Mouse (Mus musculus) liver, embryonic 11.5 days (tissue): ENCODE data around the gene Gm43517. TPM values are rescaled to one million over a fixed set of nuclear protein-coding genes. Genes with fewer than 3 reads are reported as not detected.
A peak's percentile ranks its signal among the peaks of the same experiment; 100 is the strongest.

Source experiments
- ATAC-seq: fragments of 200-750 bp; cut with Nextera tagmentation; replicated peaks from 2 replicates; pipeline ENCODE4 v1.8.0; 2017; ENCODE audit warnings: moderate number of reproducible peaks, mild to moderate bottlenecking, moderate TSS enrichment, moderate library complexity; ENCODE audit not compliant: low FRiP score
- DNase-seq: peaks from one replicate; pipeline ENCODE4 v3.0.0-alpha.2; 2017; ENCODE audit warnings: low spot score
- H3K27ac ChIP-seq: fragments of 300-500 bp; sonication (generic); 2 replicates; pipeline ENCODE4 v1.5.1; 2014; ENCODE audit warnings: mild to moderate bottlenecking, low read depth, low read length, control low read depth
- H3K27me3 ChIP-seq: fragments of 300-500 bp; sonication (generic); replicated peaks from 2 replicates; pipeline ENCODE4 v1.6.1; 2014; ENCODE audit warnings: low read length, mixed read lengths; ENCODE audit not compliant: control insufficient read depth, insufficient read depth
- H3K36me3 ChIP-seq: fragments of 300-500 bp; sonication (generic); 2 replicates; pipeline ENCODE4 v1.6.1; 2014; ENCODE audit warnings: mild to moderate bottlenecking, low read length, moderate library complexity, mixed read lengths; ENCODE audit not compliant: control insufficient read depth, insufficient read depth
- H3K4me1 ChIP-seq: fragments of 300-500 bp; sonication (generic); replicated peaks from 2 replicates; pipeline ENCODE4 v1.6.1; 2014; ENCODE audit warnings: low read length, mixed read lengths; ENCODE audit not compliant: control insufficient read depth, insufficient read depth
- H3K4me2 ChIP-seq: fragments of 300-500 bp; sonication (generic); 2 replicates; pipeline ENCODE4 v1.6.1; 2014; ENCODE audit warnings: mild to moderate bottlenecking, control low read depth, moderate library complexity
- H3K4me3 ChIP-seq: fragments of 300-500 bp; sonication (generic); 2 replicates; pipeline ENCODE4 v1.5.1; 2014; ENCODE audit warnings: low read depth, low read length, control low read depth
- H3K9ac ChIP-seq: fragments of 300-500 bp; sonication (generic); 2 replicates; pipeline ENCODE4 v1.6.1; 2014; ENCODE audit warnings: low read depth, low read length, control low read depth
- H3K9me3 ChIP-seq: fragments of 300-500 bp; sonication (generic); 2 replicates; pipeline ENCODE4 v1.6.1; 2016; ENCODE audit warnings: low read length, inconsistent platforms, mixed read lengths; ENCODE audit not compliant: control insufficient read depth
- WGBS: fragments of 180-500 bp; shearing (Covaris S2); extraction: QIAGEN DNeasy Blood & Tissue Kit; methylation state at CpG from one replicate; pipeline ENCODE4 v1.1.7; 2014; 5-methylcytosine and 5-hydroxymethylcytosine counted together
- polyA plus RNA-seq: library from polyadenylated mRNA; unstranded; fragments of >200 nt; fragmentation: Nextera tagmentation; extraction: Ambion mirVana; gene quantifications from 2 replicates; pipeline ENCODE4 v1.2.1, GENCODE M21; 2014

Gm43517 gene
- polyA plus RNA-seq, 1 experiment from 2014 or later: not detected

DNA sequence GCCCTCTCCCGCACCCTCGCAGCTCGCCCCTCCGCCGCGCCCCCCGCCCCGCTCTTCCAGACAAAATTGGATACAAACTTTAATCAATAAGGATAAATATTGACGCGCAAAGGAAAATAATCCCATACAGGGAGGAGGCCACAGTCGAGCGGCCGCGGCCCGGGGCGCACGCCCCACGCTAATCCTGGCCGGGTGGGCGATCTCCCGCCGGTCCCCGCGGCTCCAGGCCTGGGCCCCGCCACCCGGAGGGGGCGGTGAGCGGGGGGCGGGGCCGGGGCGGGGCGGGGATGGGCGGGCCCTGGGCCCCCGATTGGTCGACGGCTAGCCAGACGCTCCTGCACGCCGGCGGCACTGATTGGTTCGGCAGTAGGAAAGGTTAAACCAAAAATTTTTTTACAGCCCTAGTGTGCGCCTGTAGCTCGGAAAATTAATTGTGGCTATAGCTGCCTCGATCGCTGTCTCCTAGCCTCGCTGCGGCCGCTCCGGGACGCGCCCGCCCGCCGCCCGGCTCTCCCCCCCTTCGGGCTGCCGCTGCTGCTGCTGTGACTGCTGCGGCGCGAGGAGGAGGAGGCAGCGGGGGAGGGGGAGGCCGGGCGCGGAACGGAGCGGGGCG is 1.3 kb upstream of the Gm43517 start:
- Histone ChIP-seq H3K4me1 (no peaks in the 10 kb centered on the region; the same call in 1 of the 2 replicates), H3K9me3 (no peaks in the 10 kb centered on the region), H3K4me2 (peak overlapping the region; percentile 59), H3K27ac (no peak overlapping the region), H3K9ac (no peak overlapping the region), H3K27me3 (peaks cover 85% of the 10 kb centered on the region), H3K4me3 (peak overlapping the region; percentile 32), H3K36me3 (no peaks in the 10 kb centered on the region)
- ATAC-seq (peak; percentile 81), DNase-seq (no peak)
- 1% methylated on average over 56 of the region's 67 CpGs for WGBS

DNA sequence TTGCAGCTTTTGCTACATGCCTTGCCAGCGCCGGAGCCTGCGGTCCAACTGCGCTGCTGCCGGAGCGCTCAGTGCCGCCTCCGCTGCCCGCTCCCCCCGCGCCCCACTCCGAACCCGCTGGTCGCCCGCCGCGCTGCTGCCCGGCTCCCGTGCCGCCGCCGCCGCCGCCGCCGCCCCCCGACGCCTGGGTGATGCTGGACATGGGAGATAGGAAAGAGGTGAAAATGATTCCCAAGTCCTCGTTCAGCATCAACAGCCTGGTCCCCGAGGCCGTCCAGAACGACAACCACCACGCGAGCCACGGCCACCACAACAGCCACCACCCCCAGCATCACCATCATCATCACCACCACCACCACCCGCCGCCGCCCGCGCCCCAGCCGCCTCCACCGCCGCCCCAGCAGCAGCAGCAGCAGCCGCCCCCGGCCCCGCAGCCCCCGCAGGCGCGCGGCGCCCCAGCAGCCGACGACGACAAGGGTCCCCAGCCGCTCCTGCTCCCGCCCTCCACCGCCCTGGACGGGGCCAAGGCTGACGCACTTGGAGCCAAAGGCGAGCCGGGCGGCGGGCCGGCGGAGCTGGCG is 589 bp upstream of the Gm43517 start:
- no peak for ATAC-seq

DNA sequence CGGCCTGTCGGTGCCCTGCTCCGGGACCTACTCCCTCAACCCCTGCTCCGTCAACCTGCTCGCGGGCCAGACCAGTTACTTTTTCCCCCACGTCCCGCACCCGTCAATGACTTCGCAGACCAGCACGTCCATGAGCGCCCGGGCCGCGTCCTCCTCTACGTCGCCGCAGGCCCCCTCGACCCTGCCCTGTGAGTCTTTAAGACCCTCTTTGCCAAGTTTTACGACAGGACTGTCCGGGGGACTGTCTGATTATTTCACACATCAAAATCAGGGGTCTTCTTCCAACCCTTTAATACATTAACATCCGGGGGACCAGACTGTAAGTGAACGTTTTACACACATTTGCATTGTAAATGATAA is 637 bp downstream of the Gm43517 start:
- Histone ChIP-seq H3K4me2 (no peak overlapping the region), H3K27ac (no peak overlapping the region), H3K9ac (no peak overlapping the region), H3K9me3 (no peaks in the 10 kb centered on the region), H3K4me1 (no peaks in the 10 kb centered on the region; the same call in 1 of the 2 replicates), H3K27me3 (peaks cover 77% of the 10 kb centered on the region), H3K4me3 (no peak overlapping the region), H3K36me3 (no peaks in the 10 kb centered on the region)
- 5% methylated on average over 23 of the region's 23 CpGs for WGBS
- ATAC-seq: no peak
- DNase-seq: no peak

More for the DNA sequence above, 589 bp upstream of the Gm43517 start:
- Histone ChIP-seq H3K27me3 (peaks cover 77% of the 10 kb centered on the region), H3K9me3 (no peaks in the 10 kb centered on the region), H3K36me3 (no peaks in the 10 kb centered on the region), H3K4me3 (peak overlapping the region; percentile 32), H3K4me1 (no peaks in the 10 kb centered on the region; the same call in 1 of the 2 replicates), H3K4me2 (peak overlapping the region; percentile 59), H3K9ac (no peak overlapping the region), H3K27ac (no peak overlapping the region)
- DNase-seq: no peak
- WGBS: 4% methylated on average over 52 of the region's 66 CpGs

DNA sequence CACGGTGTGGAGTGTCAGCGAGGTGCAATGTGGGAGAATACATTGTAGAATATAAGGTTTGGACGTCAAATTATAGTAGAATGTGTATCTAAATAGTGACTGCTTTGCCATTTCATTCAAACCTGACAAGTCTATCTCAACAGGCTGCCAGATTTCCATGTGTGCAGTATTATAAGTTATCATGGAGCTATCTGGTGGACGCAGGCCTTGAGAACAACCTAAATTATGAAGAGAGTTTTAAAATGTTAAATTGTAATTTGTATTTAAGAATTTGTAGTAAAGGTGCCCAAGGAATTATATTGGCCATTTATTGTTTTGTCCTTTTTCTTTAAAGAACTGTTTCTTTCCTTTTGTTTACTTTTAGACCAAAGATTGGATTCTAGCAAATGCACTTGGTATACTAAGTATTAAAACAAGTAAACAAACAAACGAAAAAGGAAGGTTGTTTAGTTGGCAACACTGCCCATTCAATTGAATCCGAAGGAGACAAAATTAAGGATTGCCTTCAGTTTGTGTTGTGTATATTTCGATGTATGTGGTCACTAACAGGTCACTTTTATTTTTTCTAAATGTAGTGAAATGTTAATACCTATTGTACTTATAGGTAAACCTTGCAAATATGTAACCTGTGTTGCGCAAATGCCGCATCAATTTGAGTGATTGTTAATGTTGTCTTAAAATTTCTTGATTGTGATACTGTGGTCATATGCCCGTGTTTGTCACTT is 1.3 kb downstream of the Gm43517 start:
- H3K36me3 ChIP-seq: no peaks in the 10 kb centered on the region
- DNase-seq (no peak), ATAC-seq (no peak)
- no peaks in the 10 kb centered on the region for H3K9me3 ChIP-seq
- H3K4me1 ChIP-seq: no peaks in the 10 kb centered on the region; the same call in 1 of the 2 replicates
- no peak overlapping the region for H3K27ac ChIP-seq
- WGBS: 16% methylated on average over 10 of the region's 10 CpGs
- no peak overlapping the region for H3K4me2 ChIP-seq
- H3K27me3 ChIP-seq: peaks cover 77% of the 10 kb centered on the region
- no peak overlapping the region for H3K9ac ChIP-seq
- H3K4me3 ChIP-seq: no peak overlapping the region

DNA sequence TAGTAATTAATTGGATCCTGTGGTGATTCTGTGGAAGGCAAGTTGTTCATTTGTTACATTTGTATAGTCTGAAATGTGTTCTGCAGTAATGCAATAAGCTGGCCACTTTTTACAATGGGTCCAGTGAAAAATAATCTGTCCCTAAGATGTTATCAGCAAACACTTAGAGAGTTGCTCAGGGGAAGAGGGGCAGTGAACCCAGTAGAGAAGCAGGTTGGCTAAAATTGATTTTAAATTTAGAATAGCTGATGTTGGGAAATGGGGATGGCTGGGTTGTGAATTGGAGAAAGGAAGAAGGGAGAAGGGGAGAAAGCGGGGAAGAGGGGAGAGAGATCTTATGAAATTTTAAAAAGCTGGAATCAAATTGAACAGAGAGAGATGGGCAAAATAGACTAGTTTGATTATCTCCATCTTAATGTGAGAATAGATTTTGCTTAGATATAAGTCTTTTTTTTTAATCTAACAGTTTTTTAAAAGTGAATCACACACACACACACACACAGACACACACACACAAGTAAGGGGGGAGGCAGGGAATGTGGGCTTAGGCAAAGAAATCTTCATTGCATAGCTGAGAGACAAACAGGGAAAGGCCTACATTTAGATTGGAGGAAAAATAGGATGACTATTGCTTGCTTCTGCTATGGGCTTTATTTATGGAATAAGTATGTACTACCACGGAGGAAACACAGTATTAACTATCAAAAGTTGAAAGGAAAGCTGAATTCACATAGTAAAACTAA is 3.1 kb downstream of the Gm43517 start:
- Histone ChIP-seq H3K9ac (no peak overlapping the region), H3K27me3 (peaks cover 78% of the 10 kb centered on the region), H3K9me3 (no peaks in the 10 kb centered on the region), H3K4me1 (no peaks in the 10 kb centered on the region; the same call in 1 of the 2 replicates), H3K4me2 (no peak overlapping the region), H3K27ac (no peak overlapping the region), H3K36me3 (no peaks in the 10 kb centered on the region), H3K4me3 (no peak overlapping the region)
- 17% methylated on average over 2 of the region's 2 CpGs for WGBS
- ATAC-seq (no peak), DNase-seq (no peak)

DNA sequence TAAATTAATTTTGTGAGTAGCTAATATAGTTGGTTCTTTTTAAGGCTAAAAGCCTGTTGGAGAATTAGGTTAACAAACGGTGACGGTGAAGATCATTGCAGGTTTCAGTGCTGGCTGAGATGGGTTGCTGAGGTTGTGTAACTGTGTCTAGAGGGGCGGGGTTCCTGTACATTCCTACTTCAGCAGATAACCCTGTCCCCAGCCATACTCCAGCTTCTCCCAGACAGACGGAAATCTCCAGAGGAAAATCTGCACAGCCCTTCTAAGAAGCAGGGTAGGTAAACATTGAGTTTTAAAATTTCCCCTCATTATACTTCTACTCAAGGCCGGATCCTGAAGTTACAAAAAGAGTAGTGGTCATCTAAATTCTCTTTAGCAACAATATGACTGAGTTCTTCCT is 4.7 kb downstream of the Gm43517 start:
- Histone ChIP-seq H3K27ac (no peak overlapping the region), H3K9ac (no peak overlapping the region), H3K4me1 (no peaks in the 10 kb centered on the region), H3K9me3 (no peaks in the 10 kb centered on the region), H3K36me3 (no peaks in the 10 kb centered on the region), H3K4me3 (no peak overlapping the region), H3K27me3 (peaks cover 73% of the 10 kb centered on the region), H3K4me2 (no peak overlapping the region)
- WGBS: 5% methylated on average over 5 of the region's 5 CpGs
- no peak for DNase-seq
- ATAC-seq: no peak

DNA sequence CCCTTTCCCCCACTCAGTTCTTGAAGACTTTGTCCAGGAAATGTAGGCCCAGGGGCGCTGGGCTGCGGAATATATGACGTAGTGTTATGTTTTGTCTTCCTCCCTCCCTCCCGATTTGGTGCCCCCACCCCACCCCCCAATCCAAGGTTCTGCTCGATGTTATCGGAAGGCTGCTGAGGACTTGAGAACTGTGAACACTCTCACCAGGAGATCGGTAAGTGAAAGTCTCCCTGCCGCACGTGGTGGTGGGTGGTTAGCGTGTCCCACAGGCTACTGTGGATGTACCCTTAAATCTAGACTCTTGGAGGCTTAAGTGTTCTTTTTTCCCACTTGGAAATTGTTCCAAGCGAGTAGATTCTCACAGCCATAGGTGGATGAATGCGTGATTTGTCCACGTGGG is 5.3 kb downstream of the Gm43517 start:
- no peak for ATAC-seq
- Histone ChIP-seq H3K36me3 (no peaks in the 10 kb centered on the region), H3K9me3 (no peaks in the 10 kb centered on the region), H3K27me3 (peaks cover 73% of the 10 kb centered on the region), H3K4me3 (no peak overlapping the region), H3K4me1 (no peaks in the 10 kb centered on the region), H3K4me2 (no peak overlapping the region), H3K9ac (no peak overlapping the region), H3K27ac (no peak overlapping the region)
- WGBS: 3% methylated on average over 13 of the region's 13 CpGs
- DNase-seq: no peak

DNA sequence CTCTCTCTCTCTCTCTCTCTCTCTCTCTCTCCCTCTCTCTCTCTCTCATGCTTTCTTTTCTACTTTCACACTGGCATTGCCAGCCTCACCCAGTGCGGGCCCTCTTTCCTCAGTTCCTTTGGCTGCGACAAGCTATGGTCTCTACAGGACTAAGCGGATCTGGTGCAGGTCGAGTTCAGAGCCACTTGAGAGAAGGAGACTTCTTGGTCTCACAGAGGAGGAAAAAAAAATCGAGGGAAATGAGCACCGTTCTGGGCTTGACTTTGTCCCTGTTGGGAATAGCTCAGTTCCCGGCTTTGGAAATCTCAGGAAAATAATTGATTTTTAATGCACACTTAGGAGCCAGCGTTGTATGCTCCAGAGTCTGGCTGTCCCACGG is 5.9 kb downstream of the Gm43517 start:
- Histone ChIP-seq H3K9ac (no peak overlapping the region), H3K4me3 (no peak overlapping the region), H3K4me1 (no peaks in the 10 kb centered on the region), H3K4me2 (0 out of 2 replicates have a peak overlapping the region, but pooled peaks have one; percentile 14), H3K9me3 (no peaks in the 10 kb centered on the region), H3K27ac (no peak overlapping the region), H3K27me3 (peaks cover 70% of the 10 kb centered on the region), H3K36me3 (no peaks in the 10 kb centered on the region)
- DNase-seq (no peak), ATAC-seq (no peak)
- WGBS: 5% methylated on average over 9 of the region's 9 CpGs
